Mouse (Mus musculus) heart, embryonic 14.5 days (tissue): ENCODE data around the gene Cfap221. TPM values are rescaled to one million over a fixed set of nuclear protein-coding genes. Genes with fewer than 3 reads are reported as not detected.

Experiments used
- ATAC-seq: fragments of 200-750 bp; cut with Nextera tagmentation; 2 replicates; pipeline ENCODE4 v1.8.0; 2017; ENCODE audit warnings: low read depth, moderate TSS enrichment; ENCODE audit not compliant: insufficient number of reproducible peaks, insufficient read depth, low FRiP score
- H3K27ac ChIP-seq, 2 experiments: fragments of 200-500 bp in 1 of 2; fragments of 300-500 bp in 1 of 2; sonication (generic) in 1 of 2; replicated peaks in 1 of 2; 2 replicates each; pipeline ENCODE4 v1.5.1; 2012 to 2014; ENCODE audit warnings: low read depth in 2 of 2, low read length in 2 of 2, control low read depth in 1 of 2, mild to moderate bottlenecking in 1 of 2, mixed read lengths in 1 of 2; ENCODE audit not compliant: control insufficient read depth in 1 of 2, insufficient read depth in 1 of 2
- H3K27me3 ChIP-seq: fragments of 300-500 bp; sonication (generic); 2 replicates; pipeline ENCODE4 v1.6.1; 2014; ENCODE audit warnings: mild to moderate bottlenecking, low read length, control low read depth; ENCODE audit not compliant: control insufficient read depth, insufficient read depth
- H3K36me3 ChIP-seq: fragments of 300-500 bp; sonication (generic); 2 replicates; pipeline ENCODE4 v1.6.1; 2014; ENCODE audit warnings: mild to moderate bottlenecking, control low read depth, low read length, mixed read lengths; ENCODE audit not compliant: control insufficient read depth, insufficient read depth
- H3K4me1 ChIP-seq, 2 experiments: fragments of 200-500 bp in 1 of 2; fragments of 300-500 bp in 1 of 2; sonication (generic) in 1 of 2; 2 replicates each; pipeline ENCODE4 v1.6.1; 2012 to 2014; ENCODE audit warnings: low read length in 2 of 2, control low read depth in 1 of 2, mixed read lengths in 1 of 2; ENCODE audit not compliant: control insufficient read depth in 2 of 2, insufficient read depth in 2 of 2
- H3K4me2 ChIP-seq: fragments of 300-500 bp; sonication (generic); 2 replicates; pipeline ENCODE4 v1.6.1; 2014; ENCODE audit warnings: mild to moderate bottlenecking, low read length
- H3K4me3 ChIP-seq, 2 experiments: fragments of 200-500 bp in 1 of 2; fragments of 300-500 bp in 1 of 2; sonication (generic) in 1 of 2; 2 replicates each; pipeline ENCODE4 v1.5.1; 2012 to 2014; ENCODE audit warnings: low read length in 2 of 2, mild to moderate bottlenecking in 2 of 2, control low read depth in 1 of 2, low read depth in 1 of 2, moderate library complexity in 1 of 2; ENCODE audit not compliant: control insufficient read depth in 1 of 2, insufficient read depth in 1 of 2
- H3K9ac ChIP-seq: fragments of 300-500 bp; sonication (generic); 2 replicates; pipeline ENCODE4 v1.6.1; 2014; ENCODE audit warnings: mild to moderate bottlenecking, low read length
- H3K9me3 ChIP-seq: fragments of 300-500 bp; sonication (generic); 2 replicates; pipeline ENCODE4 v1.6.1; 2016; ENCODE audit warnings: low read length, control low read depth; ENCODE audit not compliant: control insufficient read depth
- WGBS: fragments of 180-500 bp; shearing (Covaris S2); extraction: QIAGEN DNeasy Blood & Tissue Kit; methylation state at CpG from one replicate; pipeline ENCODE4 v1.1.7; 2014; 5-methylcytosine and 5-hydroxymethylcytosine counted together
- polyA plus RNA-seq: library from polyadenylated mRNA; unstranded; fragments of >200 nt; fragmentation: Nextera tagmentation; extraction: Ambion mirVana; gene quantifications from 2 replicates; pipeline ENCODE4 v1.2.1, GENCODE M21; 2014

Cfap221 gene
- polyA plus RNA-seq, 1 experiment from 2014 or later, result not detected

- WGBS, result 2% methylated on average over 38 of the region's 39 CpGs
- ATAC-seq, result peak; percentile 29; the same call in 1 of the 2 replicates
- Histone ChIP-seq H3K9ac (peak within 1 kb of the TSS; percentile 57), H3K27ac (no peak within 1 kb of the TSS), H3K4me2 (peak within 1 kb of the TSS; percentile 77), H3K36me3 (no peaks in the 10 kb centered on the region), H3K4me1 (peaks cover 16 to 19% of the 10 kb centered on the region in 2 experiments), H3K27me3 (peaks cover 18% of the 10 kb centered on the region; the same call in 1 of the 2 replicates), H3K4me3 (peak within 1 kb of the TSS; percentile 43 to 45), H3K9me3 (no peaks in the 10 kb centered on the region)
Observed at GRCm38 (mm10) chr1:120006844-120007790, 10.1 kb upstream of the Cfap221 start, which contains the start of gene Sctr. Gene Sctr, plus strand, starts transcription at chr1:120006894.

GRCm38 (mm10) chr1:119997644-119998043 is 610 bp upstream of the Cfap221 start:
- no peaks in the 10 kb centered on the region; a peak in 1 of 4 replicates for H3K4me1 ChIP-seq
- H3K27me3 ChIP-seq, result no peaks in the 10 kb centered on the region
- H3K27ac ChIP-seq, result no peak overlapping the region
- peak overlapping the region; percentile 79 for H3K4me2 ChIP-seq
- H3K36me3 ChIP-seq, result no peaks in the 10 kb centered on the region
- no peak for ATAC-seq
- H3K9me3 ChIP-seq, result no peaks in the 10 kb centered on the region
- 22% methylated on average over 5 of the region's 5 CpGs for WGBS
- H3K9ac ChIP-seq, result no peak overlapping the region; the same call in 1 of the 2 replicates
- peak overlapping the region; percentile 54 to 62; a peak in 3 of 4 replicates for H3K4me3 ChIP-seq

GRCm38 (mm10) chr1:119986555-119986954 is 10.5 kb downstream of the Cfap221 start:
- H3K9me3 ChIP-seq, result no peaks in the 10 kb centered on the region
- 88% methylated on average over 5 of the region's 5 CpGs for WGBS
- H3K27ac ChIP-seq, result no peak overlapping the region
- no peak overlapping the region for H3K9ac ChIP-seq
- no peaks in the 10 kb centered on the region for H3K4me1 ChIP-seq
- H3K27me3 ChIP-seq, result no peaks in the 10 kb centered on the region
- no peak for ATAC-seq
- H3K4me3 ChIP-seq, result no peak overlapping the region
- H3K36me3 ChIP-seq, result no peaks in the 10 kb centered on the region
- H3K4me2 ChIP-seq, result no peak overlapping the region

GRCm38 (mm10) chr1:119975141-119975540 is 21.9 kb downstream of the Cfap221 start:
- Histone ChIP-seq H3K36me3 (no peaks in the 10 kb centered on the region), H3K9me3 (peaks cover under 1% of the 10 kb centered on the region; the same call in 1 of the 2 replicates), H3K4me3 (no peak overlapping the region), H3K4me1 (no peaks in the 10 kb centered on the region), H3K9ac (no peak overlapping the region), H3K27ac (no peak overlapping the region), H3K4me2 (no peak overlapping the region), H3K27me3 (no peaks in the 10 kb centered on the region)
- ATAC-seq, result no peak
- 70% methylated on average over 4 of the region's 4 CpGs for WGBS

GRCm38 (mm10) chr1:119973117-119973516 is 23.9 kb downstream of the Cfap221 start:
- no peak for ATAC-seq
- Histone ChIP-seq H3K9me3 (no peaks in the 10 kb centered on the region), H3K4me2 (no peak overlapping the region), H3K4me3 (no peak overlapping the region), H3K27me3 (no peaks in the 10 kb centered on the region), H3K27ac (no peak overlapping the region), H3K9ac (no peak overlapping the region), H3K36me3 (no peaks in the 10 kb centered on the region), H3K4me1 (no peaks in the 10 kb centered on the region)
- 22% methylated on average over 4 of the region's 4 CpGs for WGBS

GRCm38 (mm10) chr1:119965804-119966514 is 31.1 kb downstream of the Cfap221 start:
- H3K9me3 ChIP-seq, result no peaks in the 10 kb centered on the region
- WGBS, result 23% methylated on average over 12 of the region's 12 CpGs
- no peak overlapping the region for H3K4me3 ChIP-seq
- H3K27me3 ChIP-seq, result no peaks in the 10 kb centered on the region
- no peaks in the 10 kb centered on the region for H3K4me1 ChIP-seq
- H3K27ac ChIP-seq, result no peak overlapping the region
- no peak for ATAC-seq
- H3K4me2 ChIP-seq, result no peak overlapping the region
- no peak overlapping the region for H3K9ac ChIP-seq
- H3K36me3 ChIP-seq, result no peaks in the 10 kb centered on the region

- Histone ChIP-seq H3K9ac (no peak overlapping the region), H3K4me1 (no peaks in the 10 kb centered on the region), H3K4me2 (no peak overlapping the region), H3K36me3 (no peaks in the 10 kb centered on the region), H3K27ac (no peak overlapping the region), H3K27me3 (no peaks in the 10 kb centered on the region), H3K4me3 (no peak overlapping the region), H3K9me3 (no peaks in the 10 kb centered on the region)
- ATAC-seq, result no peak
- WGBS, result 53% methylated on average over 7 of the region's 7 CpGs
Observed at GRCm38 (mm10) chr1:119959920-119960319, 37.1 kb downstream of the Cfap221 start.
